Mouse (Mus musculus) ES-E14 (cell line): ENCODE results near the gene Sfxn5. TPM values are rescaled to one million over a fixed set of nuclear protein-coding genes. Genes with fewer than 3 reads are reported as not detected.

ENCODE experiments used
- DNase-seq: peaks from one replicate; pipeline ENCODE4 v3.0.0-alpha.2; 2013; ENCODE audit warnings: low read depth, low spot score
- H3K27ac ChIP-seq: 2 replicates; pipeline ENCODE4 v1.5.1; 2012; ENCODE audit warnings: low read depth, mild to moderate bottlenecking, low read length, moderate library complexity, mixed read lengths; ENCODE audit not compliant: poor library complexity, insufficient read depth, severe bottlenecking
- H3K36me3 ChIP-seq: 2 replicates; pipeline ENCODE4 v1.6.1; 2012; ENCODE audit warnings: mild to moderate bottlenecking, low read length, moderate library complexity, mixed read lengths; ENCODE audit not compliant: control insufficient read depth, poor library complexity, insufficient read depth, severe bottlenecking
- H3K4me1 ChIP-seq, 2 experiments: fragments of 150-350 bp in 1 of 2; sonication (generic) in 1 of 2; 2 replicates each; pipeline ENCODE4 v1.6.1; 2012; ENCODE audit warnings: low read length in 2 of 2, mild to moderate bottlenecking in 1 of 2, mixed read lengths in 1 of 2; ENCODE audit not compliant: control insufficient read depth in 2 of 2, insufficient read depth in 2 of 2, poor library complexity in 1 of 2
- H3K4me3 ChIP-seq, 2 experiments: fragments of 150-350 bp in 1 of 2; sonication (generic) in 1 of 2; 2 replicates each; pipeline ENCODE4 v1.5.1; 2012; ENCODE audit warnings: low read length in 2 of 2, low read depth in 1 of 2, mild to moderate bottlenecking in 1 of 2, mixed read lengths in 1 of 2; ENCODE audit not compliant: insufficient read depth in 1 of 2, poor library complexity in 1 of 2, severe bottlenecking in 1 of 2
- H3K9ac ChIP-seq: 2 replicates; pipeline ENCODE4 v1.6.1; 2012; ENCODE audit warnings: low read depth, mild to moderate bottlenecking, low read length, mixed read lengths; ENCODE audit not compliant: poor library complexity, insufficient read depth, severe bottlenecking
- H3K9me3 ChIP-seq: fragments of 150-350 bp; sonication (generic); 2 replicates; pipeline ENCODE4 v1.6.1; 2012; ENCODE audit warnings: low read depth, mild to moderate bottlenecking, low read length; ENCODE audit not compliant: control insufficient read depth, insufficient read depth
- CHD2 ChIP-seq: IDR thresholded peaks from 2 replicates; pipeline ENCODE4 v1.6.1; 2014; ENCODE audit warnings: mild to moderate bottlenecking, low read depth, low read length, inconsistent platforms
- HCFC1 ChIP-seq: IDR thresholded peaks from 2 replicates; pipeline ENCODE4 v1.6.1; 2012; ENCODE audit warnings: low read length, inconsistent platforms, borderline replicate concordance; ENCODE audit not compliant: insufficient read depth
- MAFK ChIP-seq: IDR thresholded peaks from 2 replicates; pipeline ENCODE4 v1.6.1; 2014; ENCODE audit warnings: mild to moderate bottlenecking, low read depth, low read length, inconsistent platforms; ENCODE audit not compliant: insufficient read depth
- ZC3H11A ChIP-seq: IDR thresholded peaks from 2 replicates; pipeline ENCODE4 v1.6.1; 2012; ENCODE audit warnings: low read depth, mild to moderate bottlenecking, inconsistent platforms, low read length, borderline replicate concordance
- ZNF384 ChIP-seq: IDR thresholded peaks from 2 replicates; pipeline ENCODE4 v1.6.1; 2012; ENCODE audit warnings: low read depth, low read length, inconsistent platforms
- in situ Hi-C, 2 experiments: fragments of 600-800 bp; cut with MboI; formaldehyde crosslinking; loops; one replicate each; pipeline ENCODE4 v1.15.1; 2025; ENCODE audit warnings: low sequenced_read_pairs in 2 of 2, inconsistent platforms in 1 of 2; ENCODE audit not compliant: unreplicated experiment in 2 of 2
- total RNA-seq: library from RNA; depleted of rRNA; stranded (reverse); fragments of 300-350 nt; gene quantifications from 2 replicates; pipeline ENCODE4 v1.2.3, GENCODE M21; 2012; rRNA removed

Sfxn5 gene
- total RNA-seq, 1 experiment: 4.9 TPM

GRCm38 (mm10) chr6:85165440-85165921 lies 167.7 kb downstream of the Sfxn5 start:
- no peaks in the 10 kb centered on the region for H3K36me3 ChIP-seq
- no peaks in the 10 kb centered on the region for H3K4me1 ChIP-seq
- H3K4me3 ChIP-seq: no peak overlapping the region
- no peak overlapping the region for H3K9ac ChIP-seq
- in situ Hi-C loops: loop anchor here in 1 of 2 experiments (25.0 kb wide), 1 partner anchor 247 kb away; the partner anchor contains the start of gene Noto
- no peak for DNase-seq
- no peaks in the 10 kb centered on the region for H3K9me3 ChIP-seq
- TF ChIP-seq HCFC1 (no peak), MAFK (no peak), CHD2 (no peak), ZNF384 (no peak), ZC3H11A (no peak)
- no peak overlapping the region for H3K27ac ChIP-seq

Other genes with a start within 250 kb of the Sfxn5 start
- gene Spr, start 195.7 kb downstream of the Sfxn5 start, total RNA-seq: 75.3 and 83.0 TPM in 2 replicates
- 0.37 TPM in 1 of 2 replicates, not detected in the other for gene Emx1, start 146.0 kb downstream of the Sfxn5 start, total RNA-seq
- gene Rab11fip5, start 41.2 kb upstream of the Sfxn5 start, total RNA-seq: 10.7 and 13.4 TPM in 2 replicates
- not detected in 2 replicates for gene Noto, start 90.5 kb upstream of the Sfxn5 start, total RNA-seq
- 94.1 and 125 TPM in 2 replicates for gene Smyd5, start 98.6 kb upstream of the Sfxn5 start, total RNA-seq
- gene Cct7, start 118.1 kb upstream of the Sfxn5 start, total RNA-seq: 493 and 584 TPM in 2 replicates
- 17.2 and 23.4 TPM in 2 replicates for gene Pradc1, start 118.5 kb upstream of the Sfxn5 start, total RNA-seq
- gene Fbxo41, start 169.6 kb upstream of the Sfxn5 start, total RNA-seq: 0.54 and 0.85 TPM in 2 replicates
- gene Egr4, start 180.2 kb upstream of the Sfxn5 start, total RNA-seq: 0.21 and 0.31 TPM in 2 replicates